Mouse (Mus musculus) midbrain, postnatal 0 days (tissue): Measurements from ENCODE around the gene Mapk8ip3. TPM values are rescaled to one million over a fixed set of nuclear protein-coding genes. Genes with fewer than 3 reads are reported as not detected.

Source experiments
- ATAC-seq: fragments of 200-750 bp; cut with Nextera tagmentation; 2 replicates; pipeline ENCODE4 v1.8.0; 2017; ENCODE audit warnings: moderate number of reproducible peaks, mild to moderate bottlenecking, moderate TSS enrichment, moderate library complexity; ENCODE audit not compliant: low FRiP score
- DNase-seq: peaks from one replicate; pipeline ENCODE4 v3.0.0-alpha.2; 2015; ENCODE audit warnings: low spot score
- H3K27ac ChIP-seq: fragments of 300-500 bp; sonication (generic); 2 replicates; pipeline ENCODE4 v1.5.1; 2014; ENCODE audit warnings: low read depth, mild to moderate bottlenecking, low read length, mixed read lengths
- H3K27me3 ChIP-seq: fragments of 300-500 bp; sonication (generic); 2 replicates; pipeline ENCODE4 v1.6.1; 2014; ENCODE audit warnings: low read length, control low read depth, mixed read lengths; ENCODE audit not compliant: insufficient read depth
- H3K36me3 ChIP-seq: fragments of 300-500 bp; sonication (generic); 2 replicates; pipeline ENCODE4 v1.6.1; 2014; ENCODE audit warnings: low read length, control low read depth, mixed read lengths; ENCODE audit not compliant: insufficient read depth
- H3K4me1 ChIP-seq: fragments of 300-500 bp; sonication (generic); 2 replicates; pipeline ENCODE4 v1.6.1; 2014; ENCODE audit warnings: mild to moderate bottlenecking, control low read depth, antibody characterized with exemption, low read length, mixed read lengths; ENCODE audit not compliant: insufficient read depth
- H3K4me2 ChIP-seq: fragments of 300-500 bp; sonication (generic); 2 replicates; pipeline ENCODE4 v1.6.1; 2014; ENCODE audit warnings: low read depth, mild to moderate bottlenecking, low read length, mixed read lengths; ENCODE audit not compliant: poor library complexity, severe bottlenecking
- H3K4me3 ChIP-seq: fragments of 300-500 bp; sonication (generic); 2 replicates; pipeline ENCODE4 v1.5.1; 2014; ENCODE audit warnings: low read depth, mild to moderate bottlenecking, low read length, moderate library complexity
- H3K9ac ChIP-seq: fragments of 300-500 bp; sonication (generic); replicated peaks from 2 replicates; pipeline ENCODE4 v1.6.1; 2014; ENCODE audit warnings: mild to moderate bottlenecking, low read length, moderate library complexity, mixed read lengths; ENCODE audit not compliant: poor library complexity, severe bottlenecking
- H3K9me3 ChIP-seq: fragments of 300-500 bp; sonication (generic); 2 replicates; pipeline ENCODE4 v1.6.1; 2016; ENCODE audit warnings: low read length, control low read depth
- CTCF ChIP-seq: IDR thresholded peaks from 2 replicates; pipeline ENCODE4 v1.5.1; 2016; ENCODE audit warnings: antibody characterized with exemption, mild to moderate bottlenecking
- WGBS: fragments of 180-500 bp; shearing (Covaris S2); extraction: QIAGEN DNeasy Blood & Tissue Kit; methylation state at CpG from one replicate; pipeline ENCODE4 v1.1.7; 2014; 5-methylcytosine and 5-hydroxymethylcytosine counted together
- polyA plus RNA-seq: library from polyadenylated mRNA; unstranded; fragments of >200 nt; fragmentation: Nextera tagmentation; extraction: Ambion mirVana; gene quantifications from 2 replicates; pipeline ENCODE4 v1.2.1, GENCODE M21; 2015
- total RNA-seq: library from RNA; depleted of rRNA; stranded (reverse); fragments of >200 nt; gene quantifications from 2 replicates; pipeline ENCODE4 v1.2.3, GENCODE M21; 2014

Mapk8ip3 gene
- total and polyA plus RNA-seq, 2 experiments from 2014 or later: 72.5 to 168 TPM

GRCm38 (mm10) chr17:24886134-24886931, 50.4 kb downstream of the Mapk8ip3 start, which contains the start of the genes Nubp2 and Spsb3:
Gene Nubp2 (minus strand): TSS chr17:24886349.
Gene Spsb3 (plus strand): TSS chr17:24886643.
- Histone ChIP-seq H3K9me3 (no peaks in the 10 kb centered on the region), H3K4me3 (peak within 1 kb of the TSS; percentile 82), H3K27me3 (no peaks in the 10 kb centered on the region), H3K27ac (peak within 1 kb of the TSS; percentile 85), H3K4me1 (peaks cover 13% of the 10 kb centered on the region; the same call in 1 of the 2 replicates), H3K9ac (peak within 1 kb of the TSS; percentile 75), H3K4me2 (peak within 1 kb of the TSS; percentile 92), H3K36me3 (peaks cover 32% of the 10 kb centered on the region)
- WGBS: under 1% methylated on average over 69 of the region's 69 CpGs
- TF ChIP-seq CTCF: no peak; the same call in 1 of the 2 replicates
- peak; percentile 100 for DNase-seq
- peak; percentile 96 for ATAC-seq

GRCm38 (mm10) chr17:24885356-24886133, 51.2 kb downstream of the Mapk8ip3 start:
- no peak for TF ChIP-seq CTCF
- peak overlapping the region; percentile 50 for H3K9ac ChIP-seq
- peak overlapping the region; percentile 87 for H3K4me2 ChIP-seq
- H3K36me3 ChIP-seq: peaks cover 24% of the 10 kb centered on the region
- no peak overlapping the region for H3K27ac ChIP-seq
- peaks cover 13% of the 10 kb centered on the region; the same call in 1 of the 2 replicates for H3K4me1 ChIP-seq
- H3K9me3 ChIP-seq: no peaks in the 10 kb centered on the region
- DNase-seq: no peak
- ATAC-seq: no peak
- H3K4me3 ChIP-seq: peak overlapping the region; percentile 82
- 26% methylated on average over 22 of the region's 22 CpGs for WGBS
- no peaks in the 10 kb centered on the region for H3K27me3 ChIP-seq

- Histone ChIP-seq H3K9ac (no peak overlapping the region), H3K4me3 (no peak overlapping the region), H3K27me3 (no peaks in the 10 kb centered on the region), H3K9me3 (no peaks in the 10 kb centered on the region), H3K27ac (no peak overlapping the region), H3K4me1 (peaks cover 13% of the 10 kb centered on the region; the same call in 1 of the 2 replicates), H3K4me2 (no peak overlapping the region), H3K36me3 (peaks cover 18% of the 10 kb centered on the region)
- DNase-seq (no peak), ATAC-seq (no peak)
- no peak for TF ChIP-seq CTCF
- WGBS: 85% methylated on average over 6 of the region's 6 CpGs
Observed at GRCm38 (mm10) chr17:24884391-24884790, 52.4 kb downstream of the Mapk8ip3 start.

GRCm38 (mm10) chr17:24881738-24882440, 54.9 kb downstream of the Mapk8ip3 start:
- Histone ChIP-seq H3K9me3 (no peaks in the 10 kb centered on the region), H3K4me3 (no peak overlapping the region), H3K36me3 (peaks cover 12% of the 10 kb centered on the region), H3K27me3 (no peaks in the 10 kb centered on the region), H3K27ac (no peak overlapping the region), H3K4me2 (no peak overlapping the region), H3K4me1 (peaks cover 4% of the 10 kb centered on the region; the same call in 1 of the 2 replicates), H3K9ac (no peak overlapping the region)
- ATAC-seq: no peak
- DNase-seq: peak; percentile 22
- TF ChIP-seq CTCF: peak; percentile 60
- WGBS: 47% methylated on average over 7 of the region's 7 CpGs

- WGBS: 65% methylated on average over 8 of the region's 8 CpGs
- no peaks in the 10 kb centered on the region for H3K27me3 ChIP-seq
- no peaks in the 10 kb centered on the region for H3K9me3 ChIP-seq
- TF ChIP-seq CTCF: no peak
- H3K27ac ChIP-seq: no peak overlapping the region
- peaks cover 9% of the 10 kb centered on the region for H3K36me3 ChIP-seq
- H3K4me2 ChIP-seq: no peak overlapping the region
- ATAC-seq: no peak
- no peaks in the 10 kb centered on the region for H3K4me1 ChIP-seq
- DNase-seq: no peak
- no peak overlapping the region for H3K9ac ChIP-seq
- no peak overlapping the region for H3K4me3 ChIP-seq
Observed at GRCm38 (mm10) chr17:24878531-24878930, 58.2 kb downstream of the Mapk8ip3 start.
